Mouse (Mus musculus) ES-Bruce4 (cell line): ENCODE data around the gene Anp32e.

Experiments used
- CTCF ChIP-seq: IDR thresholded peaks from one replicate; pipeline ENCODE4 v1.8.1; 2011; ENCODE audit warnings: low read depth, low read length
- EP300 ChIP-seq: IDR thresholded peaks from 2 replicates; pipeline ENCODE4 v1.6.1; 2011; ENCODE audit warnings: low read depth, low read length; ENCODE audit not compliant: insufficient read depth
- POLR2A ChIP-seq: IDR thresholded peaks from one replicate; pipeline ENCODE4 v1.8.1; 2011; ENCODE audit warnings: low read length; ENCODE audit not compliant: insufficient read depth

- TF ChIP-seq EP300 (no peak), POLR2A (no peak), CTCF (no peak)
Measured at GRCm38 (mm10) chr3:95901616-95902372, 27.3 kb upstream of the Anp32e start.
